Mouse (Mus musculus): ENCODE results near the gene Gas2l3. TPM values are rescaled to one million over a fixed set of nuclear protein-coding genes. Genes with fewer than 3 reads are reported as not detected.

The Gas2l3 gene
- polyA plus RNA-seq, 1 experiment from 2014 or later, result 19.7 TPM

DNA sequence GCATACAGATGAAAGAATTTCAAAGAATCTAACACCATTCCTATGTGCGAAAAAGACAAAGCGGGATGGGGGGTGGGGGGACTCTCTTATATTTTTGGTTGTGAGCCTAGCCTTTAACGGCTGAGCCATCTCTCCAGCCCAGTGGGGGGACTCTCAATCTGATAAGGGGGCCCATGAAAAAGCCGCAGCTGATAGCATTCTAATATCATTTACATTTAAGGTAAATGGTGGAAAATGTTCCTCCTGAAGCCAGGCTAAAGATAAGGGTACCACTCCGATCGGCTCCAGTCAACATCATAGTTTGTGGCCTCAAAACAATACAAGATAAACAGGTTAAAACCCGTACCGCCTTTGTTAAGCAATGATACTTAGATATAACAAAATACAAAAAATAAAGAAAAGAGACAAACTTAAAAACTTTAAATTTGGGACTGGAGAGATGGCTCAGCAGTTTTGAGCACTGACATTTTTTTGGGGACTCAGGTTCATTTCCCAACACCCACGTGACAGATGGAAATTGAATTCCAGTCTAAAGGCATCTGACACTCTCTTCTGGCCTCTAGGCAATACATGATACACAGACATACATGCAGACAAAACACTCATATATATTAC is 20.5 kb downstream of the Gas2l3 start:
- Histone ChIP-seq H3K9ac (no peak overlapping the region), H3K27me3 (no peaks in the 10 kb centered on the region), H3K4me1 (no peaks in the 10 kb centered on the region), H3K4me3 (no peak overlapping the region), H3K4me2 (no peak overlapping the region), H3K27ac (no peak overlapping the region), H3K9me3 (replicated peaks) (no peaks in the 10 kb centered on the region), H3K36me3 (ENCODE audit: poor library complexity, severe bottlenecking) (peaks cover 40% of the 10 kb centered on the region)
- ATAC-seq, result no peak
- whole genome bisulfite sequencing, result 93% methylated on average over 9 of the region's 9 CpGs

DNA sequence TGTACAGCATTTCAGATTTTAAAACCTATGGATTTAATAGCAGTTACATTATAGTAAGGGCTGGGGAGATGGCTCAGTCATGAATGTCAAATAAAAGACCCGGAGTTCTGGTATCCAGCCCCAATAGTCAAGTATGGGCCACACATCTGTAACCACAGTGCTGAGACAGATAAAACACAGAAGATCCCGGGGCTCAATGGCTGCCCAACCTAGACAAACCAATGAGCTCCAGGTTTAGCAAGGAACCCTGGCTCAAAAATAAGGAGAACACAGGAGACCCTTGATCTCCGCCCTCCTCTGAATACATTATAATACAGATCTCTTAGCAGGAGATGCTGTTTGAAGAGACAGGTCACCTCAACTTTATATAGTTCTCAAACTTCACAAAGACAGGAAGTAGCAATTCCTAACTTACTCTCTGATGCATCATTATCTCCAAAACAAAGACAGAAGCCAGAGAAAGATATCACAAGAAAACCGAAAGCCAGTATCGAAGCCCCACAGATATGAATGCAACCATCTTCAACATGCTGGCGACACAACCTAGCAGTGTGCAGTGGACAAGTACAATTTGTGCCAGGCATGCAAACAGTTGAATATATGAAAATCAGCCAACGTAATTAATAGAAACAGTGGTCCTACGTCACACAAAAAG is 21.1 kb downstream of the Gas2l3 start:
- no peaks in the 10 kb centered on the region for H3K27me3 ChIP-seq
- H3K9ac ChIP-seq, result no peak overlapping the region
- no peak overlapping the region for H3K4me3 ChIP-seq
- no peaks in the 10 kb centered on the region for H3K9me3 ChIP-seq (replicated peaks)
- peaks cover 40% of the 10 kb centered on the region for H3K36me3 ChIP-seq (ENCODE audit: poor library complexity, severe bottlenecking)
- H3K4me1 ChIP-seq, result no peaks in the 10 kb centered on the region
- no peak overlapping the region for H3K27ac ChIP-seq
- WGBS, result 95% methylated on average over 8 of the region's 8 CpGs
- ATAC-seq, result no peak
- H3K4me2 ChIP-seq, result no peak overlapping the region

DNA sequence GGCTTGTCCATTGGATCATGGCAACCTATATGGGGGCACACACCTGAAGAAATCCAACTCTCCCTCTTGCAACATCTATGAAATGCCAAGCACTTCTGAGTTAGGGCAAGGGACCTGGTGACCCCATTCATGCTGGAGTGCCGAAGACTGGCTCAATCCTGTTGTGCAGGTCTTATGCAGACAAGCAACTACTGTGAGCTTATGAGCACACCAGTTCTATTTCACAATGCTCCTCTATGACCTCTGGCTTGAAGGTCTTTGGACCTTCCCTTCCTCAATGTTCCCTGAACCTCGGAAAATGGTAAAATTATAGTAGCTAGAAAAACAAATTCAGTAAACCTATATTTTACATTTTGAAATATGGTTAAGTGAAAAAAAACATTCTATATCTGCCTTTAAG is 25.8 kb downstream of the Gas2l3 start:
- 93% methylated on average over 2 of the region's 2 CpGs for WGBS

DNA sequence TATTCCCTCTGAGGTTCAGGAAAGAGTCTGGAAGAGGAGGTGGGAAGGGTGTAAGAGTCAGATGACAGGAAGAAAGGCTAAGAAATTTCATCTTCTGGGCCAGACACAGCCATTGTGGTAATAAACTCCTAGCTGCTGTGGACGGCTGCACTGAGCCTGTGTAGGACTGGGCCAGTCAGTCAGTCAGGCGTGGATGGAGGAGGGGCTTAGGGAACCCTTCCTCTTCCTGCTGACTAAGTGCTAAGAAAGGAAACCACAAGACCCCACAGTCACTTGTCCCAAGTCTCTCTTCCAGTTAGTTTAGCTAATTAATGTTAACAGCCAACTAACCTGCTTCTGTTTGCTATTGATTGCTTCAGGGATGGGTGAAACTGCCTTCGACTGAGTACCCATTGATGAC is 28.3 kb downstream of the Gas2l3 start:
- no peak overlapping the region for H3K4me2 ChIP-seq
- no peak overlapping the region for H3K9ac ChIP-seq
- no peaks in the 10 kb centered on the region for H3K9me3 ChIP-seq (replicated peaks)
- H3K27me3 ChIP-seq, result no peaks in the 10 kb centered on the region
- no peak overlapping the region for H3K27ac ChIP-seq
- H3K4me1 ChIP-seq, result no peaks in the 10 kb centered on the region
- ATAC-seq, result no peak
- 74% methylated on average over 3 of the region's 3 CpGs for WGBS
- no peak overlapping the region for H3K4me3 ChIP-seq
- H3K36me3 ChIP-seq (ENCODE audit: poor library complexity, severe bottlenecking), result peaks cover 56% of the 10 kb centered on the region

More for the DNA sequence above, 25.8 kb downstream of the Gas2l3 start:
- no peak overlapping the region for H3K4me3 ChIP-seq
- H3K4me1 ChIP-seq, result no peaks in the 10 kb centered on the region
- no peak overlapping the region for H3K4me2 ChIP-seq
- H3K27ac ChIP-seq, result no peak overlapping the region
- H3K27me3 ChIP-seq, result no peaks in the 10 kb centered on the region
- H3K9ac ChIP-seq, result no peak overlapping the region
- peaks cover 55% of the 10 kb centered on the region for H3K36me3 ChIP-seq (ENCODE audit: poor library complexity, severe bottlenecking)
- H3K9me3 ChIP-seq (replicated peaks), result no peaks in the 10 kb centered on the region
- ATAC-seq, result no peak

DNA sequence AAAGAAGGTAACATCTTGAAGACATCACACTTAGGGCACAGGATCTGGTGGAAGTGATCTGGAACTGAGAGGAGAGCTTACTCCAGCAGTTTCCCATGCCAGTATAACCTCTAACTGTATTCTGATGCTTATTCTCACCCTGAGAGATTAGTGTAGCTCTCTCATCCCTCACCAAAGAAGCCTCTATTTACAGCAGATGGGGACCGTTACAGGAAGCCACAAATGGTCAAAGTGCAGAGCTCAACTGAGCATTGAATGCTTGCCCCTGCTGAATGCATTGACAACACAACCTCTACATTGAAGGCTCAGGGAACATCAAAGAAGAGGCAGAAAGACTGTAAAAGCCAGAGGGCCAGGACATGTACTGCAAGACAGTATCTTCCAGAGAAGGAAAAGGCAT is 36.2 kb downstream of the Gas2l3 start:
- ATAC-seq, result no peak
- Histone ChIP-seq H3K9ac (no peak overlapping the region), H3K4me3 (no peak overlapping the region), H3K4me1 (no peaks in the 10 kb centered on the region), H3K4me2 (no peak overlapping the region), H3K9me3 (replicated peaks) (no peaks in the 10 kb centered on the region), H3K36me3 (ENCODE audit: poor library complexity, severe bottlenecking) (peaks cover 12% of the 10 kb centered on the region), H3K27me3 (no peaks in the 10 kb centered on the region), H3K27ac (no peak overlapping the region)
- 63% methylated on average over 1 of the region's 1 CpGs for WGBS

DNA sequence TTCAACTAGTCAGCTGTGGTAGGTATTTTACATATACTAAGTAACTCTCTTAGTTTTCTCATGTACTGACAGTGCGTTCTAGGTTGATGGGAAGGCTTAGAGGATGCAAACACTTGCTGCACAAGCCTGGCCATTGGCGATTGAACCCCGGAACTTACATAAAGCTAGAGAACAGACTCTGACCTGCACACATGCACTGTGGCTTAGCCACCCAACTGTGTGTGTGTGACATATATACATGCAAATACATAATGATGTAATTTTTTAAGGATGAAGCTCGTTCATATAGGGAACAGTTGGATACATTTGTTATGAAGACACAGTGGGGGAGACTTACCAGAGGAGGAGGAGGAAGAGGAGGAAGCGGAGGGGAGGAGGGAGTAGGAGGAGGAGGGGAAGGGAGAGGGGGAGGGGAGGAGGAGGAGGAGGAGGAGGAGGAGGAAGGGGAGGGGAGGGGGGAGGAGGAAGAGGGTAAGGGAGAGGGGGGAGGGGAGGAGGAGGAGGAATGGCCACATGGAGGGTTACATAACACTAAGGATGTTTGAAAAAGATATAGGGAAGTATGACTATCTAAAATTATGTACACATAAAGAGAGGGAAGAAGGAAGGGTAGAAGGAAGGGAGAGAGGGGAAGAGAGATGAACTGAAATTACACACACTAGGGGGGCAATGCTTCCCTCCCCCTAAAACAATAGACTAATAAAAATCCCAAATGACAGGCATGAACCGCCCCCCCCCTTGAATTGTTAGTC is 36.9 kb downstream of the Gas2l3 start:
- Histone ChIP-seq H3K36me3 (ENCODE audit: poor library complexity, severe bottlenecking) (peaks cover 10% of the 10 kb centered on the region), H3K9me3 (replicated peaks) (no peaks in the 10 kb centered on the region), H3K4me3 (no peak overlapping the region), H3K27ac (no peak overlapping the region), H3K27me3 (no peaks in the 10 kb centered on the region), H3K4me2 (no peak overlapping the region), H3K4me1 (no peaks in the 10 kb centered on the region), H3K9ac (no peak overlapping the region)
- no peak for ATAC-seq
- 81% methylated on average over 5 of the region's 6 CpGs for WGBS

DNA sequence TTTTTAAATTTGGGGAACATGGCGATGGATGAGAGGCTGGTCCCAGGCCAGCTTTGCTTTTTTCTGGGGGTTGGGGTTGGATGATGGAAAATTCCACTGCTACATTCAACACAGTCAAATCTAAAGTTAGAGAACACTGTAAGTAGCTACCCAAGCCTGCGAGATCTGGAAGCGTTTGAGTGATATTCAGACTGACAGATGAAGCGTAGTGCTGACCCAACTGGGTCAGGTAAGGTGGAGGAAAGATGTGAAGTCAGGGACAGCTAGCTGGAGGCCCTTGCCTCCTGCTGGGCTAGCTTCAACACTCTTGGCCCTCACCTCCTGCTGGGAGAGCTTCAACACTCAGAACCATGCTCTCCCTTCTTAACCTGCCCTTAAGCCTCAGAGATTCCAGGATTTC is 38.8 kb downstream of the Gas2l3 start:
- Histone ChIP-seq H3K4me1 (no peaks in the 10 kb centered on the region), H3K27me3 (no peaks in the 10 kb centered on the region), H3K9ac (no peak overlapping the region), H3K36me3 (ENCODE audit: poor library complexity, severe bottlenecking) (no peaks in the 10 kb centered on the region), H3K4me2 (no peak overlapping the region), H3K9me3 (replicated peaks) (no peaks in the 10 kb centered on the region), H3K27ac (no peak overlapping the region), H3K4me3 (no peak overlapping the region)
- ATAC-seq, result no peak
- WGBS, result 81% methylated on average over 4 of the region's 4 CpGs

DNA sequence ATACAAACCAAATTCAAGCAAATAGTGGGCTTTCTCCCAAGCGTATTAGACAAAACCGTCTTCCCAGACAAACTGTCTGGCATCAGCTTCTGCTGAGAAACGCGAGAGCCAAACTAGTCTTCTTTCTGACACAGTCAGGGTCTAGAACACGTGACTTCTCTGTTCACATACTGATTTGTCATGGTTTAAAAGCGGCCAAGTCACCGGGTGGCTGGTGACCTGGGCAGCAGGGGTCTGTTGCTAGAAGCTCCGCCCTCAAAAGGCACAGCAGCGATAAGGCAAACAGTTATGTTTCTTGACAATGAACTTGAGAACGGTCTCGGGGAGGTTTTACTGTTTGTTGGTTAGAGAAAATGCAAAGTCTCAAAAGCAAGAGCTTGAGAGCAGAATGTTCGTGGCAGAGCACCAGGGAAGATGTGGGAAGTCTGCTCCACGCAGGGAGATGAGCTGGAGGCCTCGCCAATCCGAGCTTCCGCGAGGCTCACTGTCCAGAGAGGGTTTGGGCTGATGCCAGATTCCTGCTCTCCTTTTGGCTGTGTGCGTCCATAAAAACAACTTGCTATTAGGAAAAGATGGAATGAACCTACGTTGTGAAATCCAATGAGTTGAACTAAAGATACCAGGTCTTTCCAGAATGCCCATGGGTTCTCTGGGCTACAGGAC is 43.0 kb downstream of the Gas2l3 start:
- Histone ChIP-seq H3K36me3 (ENCODE audit: poor library complexity, severe bottlenecking) (no peaks in the 10 kb centered on the region), H3K4me1 (peaks cover 2% of the 10 kb centered on the region; the same call in 1 of the 2 replicates), H3K4me3 (no peak overlapping the region), H3K9me3 (replicated peaks) (no peaks in the 10 kb centered on the region), H3K4me2 (no peak overlapping the region), H3K27ac (no peak overlapping the region), H3K27me3 (no peaks in the 10 kb centered on the region), H3K9ac (no peak overlapping the region)
- ATAC-seq, result no peak
- WGBS, result 92% methylated on average over 19 of the region's 19 CpGs

DNA sequence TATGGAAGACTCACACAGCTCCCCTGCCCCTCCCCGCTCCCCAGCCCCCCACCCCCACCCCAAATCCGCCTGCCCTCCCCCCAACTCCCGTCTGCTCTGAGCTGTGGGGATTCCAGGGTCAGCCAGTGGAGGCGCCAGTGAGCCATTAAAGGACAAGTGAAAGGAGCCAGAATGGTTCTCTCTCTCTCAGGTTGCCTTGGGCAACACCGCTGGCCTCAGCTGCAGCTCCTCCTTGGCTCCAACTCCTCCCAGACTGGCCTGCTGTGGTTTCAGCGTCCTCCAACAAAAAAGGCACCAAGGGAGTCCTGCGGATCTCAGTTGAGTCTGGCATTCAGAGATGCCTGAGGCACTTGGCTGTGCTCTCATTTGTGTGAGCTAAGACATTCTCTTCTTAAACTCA is 47.9 kb downstream of the Gas2l3 start:
- ATAC-seq, result peak; percentile 25; the same call in 1 of the 2 replicates
- WGBS, result 2% methylated on average over 7 of the region's 7 CpGs

DNA sequence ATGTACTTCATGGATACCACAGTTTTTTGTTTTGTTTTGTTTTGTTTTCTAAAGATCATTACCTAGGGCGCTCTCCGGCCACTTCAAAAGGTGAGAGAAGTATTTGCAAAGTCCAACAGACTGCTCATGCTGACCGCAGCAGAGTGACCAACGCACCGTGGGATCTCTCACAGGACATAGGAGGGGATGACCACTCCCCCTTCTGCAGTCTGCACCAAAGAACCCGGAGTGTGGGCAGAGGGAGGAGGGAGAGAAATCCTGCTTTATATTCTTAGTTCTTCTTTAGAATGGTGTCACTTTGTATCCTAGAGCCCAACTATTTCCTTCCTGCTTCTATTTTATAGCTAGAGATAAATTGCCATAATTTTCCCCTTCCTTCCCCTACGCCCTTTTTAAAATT is 48.4 kb downstream of the Gas2l3 start:
- Histone ChIP-seq H3K4me1 (peaks cover 14% of the 10 kb centered on the region; the same call in 1 of the 2 replicates), H3K36me3 (ENCODE audit: poor library complexity, severe bottlenecking) (no peaks in the 10 kb centered on the region), H3K4me3 (no peak overlapping the region), H3K9me3 (replicated peaks) (no peaks in the 10 kb centered on the region), H3K27me3 (no peaks in the 10 kb centered on the region), H3K27ac (no peak overlapping the region), H3K9ac (no peak overlapping the region), H3K4me2 (peak overlapping the region; percentile 30; the same call in 1 of the 2 replicates)
- ATAC-seq, result no peak
- WGBS, result 33% methylated on average over 7 of the region's 7 CpGs

More for the DNA sequence above, 47.9 kb downstream of the Gas2l3 start:
- Histone ChIP-seq H3K27ac (no peak overlapping the region), H3K4me3 (no peak overlapping the region), H3K36me3 (ENCODE audit: poor library complexity, severe bottlenecking) (no peaks in the 10 kb centered on the region), H3K4me2 (peak overlapping the region; percentile 30), H3K4me1 (peaks cover 14% of the 10 kb centered on the region; the same call in 1 of the 2 replicates), H3K9me3 (replicated peaks) (no peaks in the 10 kb centered on the region), H3K9ac (no peak overlapping the region), H3K27me3 (no peaks in the 10 kb centered on the region)

DNA sequence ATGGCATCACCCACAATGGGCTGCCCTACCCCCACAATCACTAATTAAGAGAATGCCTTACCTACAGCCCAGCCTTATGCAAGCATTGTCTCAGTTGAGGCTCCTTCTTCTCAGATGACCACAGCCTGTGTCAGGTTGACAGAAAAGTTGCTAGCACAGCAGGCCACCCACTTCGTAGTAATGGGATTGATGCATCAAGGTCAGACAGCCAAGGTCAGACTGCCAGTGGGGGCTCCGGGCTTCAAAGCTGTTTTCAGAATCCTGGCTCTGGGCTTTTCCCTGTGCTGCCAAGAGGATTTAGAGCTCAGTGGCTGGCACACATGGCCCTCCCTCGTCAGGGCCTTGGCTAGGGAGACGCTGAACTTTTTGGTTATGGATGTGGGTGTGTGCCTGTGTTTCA is 51.1 kb downstream of the Gas2l3 start:
- ATAC-seq, result peak; percentile 26; the same call in 1 of the 2 replicates
- no peak overlapping the region for H3K4me2 ChIP-seq
- no peak overlapping the region for H3K9ac ChIP-seq
- no peaks in the 10 kb centered on the region for H3K36me3 ChIP-seq (ENCODE audit: poor library complexity, severe bottlenecking)
- no peak overlapping the region for H3K27ac ChIP-seq
- H3K9me3 ChIP-seq (replicated peaks), result no peaks in the 10 kb centered on the region
- no peaks in the 10 kb centered on the region for H3K27me3 ChIP-seq
- peaks cover 14% of the 10 kb centered on the region; the same call in 1 of the 2 replicates for H3K4me1 ChIP-seq
- no peak overlapping the region for H3K4me3 ChIP-seq
- 41% methylated on average over 4 of the region's 4 CpGs for WGBS
